Mouse (Mus musculus) ES-Bruce4 (cell line): ENCODE measurements around the gene Stab2.

Source experiments
- CTCF ChIP-seq: IDR thresholded peaks from one replicate; pipeline ENCODE4 v1.8.1; 2011; ENCODE audit warnings: low read depth, low read length
- EP300 ChIP-seq: IDR thresholded peaks from 2 replicates; pipeline ENCODE4 v1.6.1; 2011; ENCODE audit warnings: low read depth, low read length; ENCODE audit not compliant: insufficient read depth
- POLR2A ChIP-seq: IDR thresholded peaks from one replicate; pipeline ENCODE4 v1.8.1; 2011; ENCODE audit warnings: low read length; ENCODE audit not compliant: insufficient read depth

DNA sequence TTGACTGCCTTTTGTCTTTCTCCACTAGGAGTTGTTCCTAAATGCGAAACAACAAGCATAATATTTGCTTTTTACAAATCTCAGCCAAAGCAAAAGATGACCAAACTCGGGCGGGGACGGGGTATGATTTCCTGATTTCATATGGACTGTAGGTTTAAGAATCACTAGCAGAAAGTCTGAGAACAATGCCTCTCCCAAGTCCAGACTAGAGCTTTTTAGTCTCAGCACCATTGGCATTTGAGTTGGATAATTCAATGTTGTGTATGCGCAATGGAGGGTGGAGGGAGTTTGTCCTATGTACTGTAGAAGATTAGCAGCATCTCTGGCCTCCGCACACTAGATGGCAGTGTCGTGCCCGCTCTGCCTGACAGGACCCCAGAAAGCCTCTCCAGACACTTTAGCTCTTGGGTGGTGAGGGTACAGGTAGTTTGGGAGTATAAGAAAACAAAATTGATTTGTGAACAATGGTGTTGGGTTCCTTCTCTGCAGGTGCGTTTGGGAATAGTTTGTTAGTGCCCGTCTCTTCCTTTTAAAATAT, 39.2 kb upstream of the Stab2 start:
- TF ChIP-seq CTCF (peak; percentile 68), EP300 (no peak), POLR2A (no peak)
